Mouse (Mus musculus): ENCODE measurements at regions not wholly inside any gene's neighbourhood (a gene's known extent, or its start where the extent isn't known, plus 50 kb on each side); places are given as distances from the start of the nearest gene placed in this dataset.

- TF ChIP-seq CTCF (conservative IDR thresholded peaks at IDR 0.05; ENCODE audit: insufficient read depth, insufficient read length, low read depth, low read length) = no peak
- TF ChIP-seq POLR2A (IDR thresholded peaks at IDR 0.05; ENCODE audit: low read depth, low read length) = no peak
Measured at GRCm38 (mm10) chr3:156141355-156141754, 420.2 kb upstream of the Negr1 start.
